Mouse (Mus musculus) liver, embryonic 14.5 days (tissue): ENCODE measurements around the gene Lhfpl3. TPM values are rescaled to one million over a fixed set of nuclear protein-coding genes. Genes with fewer than 3 reads are reported as not detected.

Source experiments
- ATAC-seq: fragments of 200-750 bp; cut with Nextera tagmentation; 2 replicates; pipeline ENCODE4 v1.8.0; 2017; ENCODE audit warnings: moderate number of reproducible peaks, mild to moderate bottlenecking, moderate library complexity; ENCODE audit not compliant: insufficient read depth
- DNase-seq, 3 experiments: peaks; one replicate each; pipeline ENCODE4 v3.0.0-alpha.2; 2012 to 2013; ENCODE audit warnings: low read depth in 3 of 3, low spot score in 3 of 3
- H3K27ac ChIP-seq: fragments of 300-500 bp; sonication (generic); 2 replicates; pipeline ENCODE4 v1.5.1; 2014; ENCODE audit warnings: moderate library complexity, mild to moderate bottlenecking, control low read depth, inconsistent platforms
- H3K27me3 ChIP-seq: fragments of 300-500 bp; sonication (generic); 2 replicates; pipeline ENCODE4 v1.6.1; 2014; ENCODE audit warnings: mild to moderate bottlenecking, low read length, moderate library complexity; ENCODE audit not compliant: control insufficient read depth, insufficient read depth
- H3K36me3 ChIP-seq: fragments of 300-500 bp; sonication (generic); replicated peaks from 2 replicates; pipeline ENCODE4 v1.6.1; 2014; ENCODE audit warnings: low read depth; ENCODE audit not compliant: control insufficient read depth, insufficient read depth
- H3K4me1 ChIP-seq, 2 experiments: fragments of 200-500 bp in 1 of 2; fragments of 300-500 bp in 1 of 2; sonication (generic) in 1 of 2; replicated peaks; 2 replicates each; pipeline ENCODE4 v1.6.1; 2012 to 2014; ENCODE audit warnings: antibody characterized with exemption in 1 of 2, inconsistent platforms in 1 of 2, low read length in 1 of 2; ENCODE audit not compliant: control insufficient read depth in 2 of 2, insufficient read depth in 2 of 2
- H3K4me2 ChIP-seq: fragments of 300-500 bp; sonication (generic); 2 replicates; pipeline ENCODE4 v1.6.1; 2014; ENCODE audit warnings: low read depth, mild to moderate bottlenecking, control low read depth, moderate library complexity
- H3K4me3 ChIP-seq, 2 experiments: fragments of 200-500 bp in 1 of 2; fragments of 300-500 bp in 1 of 2; sonication (generic) in 1 of 2; 2 replicates each; pipeline ENCODE4 v1.5.1; 2012 to 2014; ENCODE audit warnings: low read depth in 2 of 2, low read length in 2 of 2, mild to moderate bottlenecking in 2 of 2, control low read depth in 1 of 2, inconsistent platforms in 1 of 2, moderate library complexity in 1 of 2; ENCODE audit not compliant: insufficient read depth in 1 of 2
- H3K9ac ChIP-seq: fragments of 300-500 bp; sonication (generic); replicated peaks from 2 replicates; pipeline ENCODE4 v1.6.1; 2014; ENCODE audit warnings: mild to moderate bottlenecking, control low read depth, moderate library complexity
- H3K9me3 ChIP-seq: fragments of 300-500 bp; sonication (generic); 2 replicates; pipeline ENCODE4 v1.6.1; 2016; ENCODE audit warnings: low read length, mixed read lengths; ENCODE audit not compliant: control insufficient read depth
- CTCF ChIP-seq: IDR thresholded peaks from 2 replicates; pipeline ENCODE4 v1.5.1; 2016; ENCODE audit warnings: antibody characterized with exemption, low read depth, control low read depth
- EP300 ChIP-seq: IDR thresholded peaks from 2 replicates; pipeline ENCODE4 v1.6.1; 2016; ENCODE audit warnings: antibody characterized with exemption, low read depth
- WGBS: fragments of 180-500 bp; shearing (Covaris S2); extraction: QIAGEN DNeasy Blood & Tissue Kit; methylation state at CpG from one replicate; pipeline ENCODE4 v1.1.7; 2014; ENCODE audit not compliant: insufficient replicate concordance; 5-methylcytosine and 5-hydroxymethylcytosine counted together
- polyA plus RNA-seq, 2 experiments: library from polyadenylated mRNA; depleted of rRNA in 1 of 2; stranded (reverse) in 1 of 2; unstranded in 1 of 2; fragments of >200 nt; fragmentation: Nextera tagmentation in 1 of 2; extraction: Ambion mirVana in 1 of 2; gene quantifications; 2 replicates each; pipeline versions ENCODE4 v1.2.1 to v1.2.3; 2012 to 2014

The Lhfpl3 gene
- polyA plus RNA-seq, 2 experiments = 0.01 TPM; not detected in 1

- WGBS = 46% methylated on average over 14 of the region's 14 CpGs
- H3K4me2 ChIP-seq = no peak overlapping the region
- no peaks in the 10 kb centered on the region for H3K9me3 ChIP-seq
- no peaks in the 10 kb centered on the region for H3K36me3 ChIP-seq
- TF ChIP-seq EP300 (no peak), CTCF (no peak)
- no peak for DNase-seq
- no peak overlapping the region for H3K4me3 ChIP-seq
- H3K27ac ChIP-seq = no peak overlapping the region
- H3K9ac ChIP-seq = no peak overlapping the region
- ATAC-seq = no peak
- H3K4me1 ChIP-seq = no peaks in the 10 kb centered on the region
- H3K27me3 ChIP-seq = no peaks in the 10 kb centered on the region
Observed at GRCm38 (mm10) chr5:22851572-22851971, 105.7 kb downstream of the Lhfpl3 start.

- H3K36me3 ChIP-seq = no peaks in the 10 kb centered on the region
- ATAC-seq = no peak
- no peak for TF ChIP-seq EP300
- TF ChIP-seq CTCF = no peak
- no peak overlapping the region for H3K4me2 ChIP-seq
- WGBS = 53% methylated on average over 2 of the region's 2 CpGs
- no peaks in the 10 kb centered on the region for H3K27me3 ChIP-seq
- H3K9me3 ChIP-seq = no peaks in the 10 kb centered on the region
- H3K27ac ChIP-seq = no peak overlapping the region
- no peak overlapping the region for H3K4me3 ChIP-seq
- H3K4me1 ChIP-seq = no peaks in the 10 kb centered on the region
- DNase-seq = no peak
- H3K9ac ChIP-seq = no peak overlapping the region
Observed at GRCm38 (mm10) chr5:22853503-22853902, 107.6 kb downstream of the Lhfpl3 start.

- ATAC-seq (no peak), DNase-seq (no peak)
- Histone ChIP-seq H3K27me3 (no peaks in the 10 kb centered on the region), H3K9ac (no peak overlapping the region), H3K4me2 (no peak overlapping the region), H3K4me3 (no peak overlapping the region), H3K9me3 (no peaks in the 10 kb centered on the region), H3K36me3 (no peaks in the 10 kb centered on the region), H3K4me1 (no peaks in the 10 kb centered on the region), H3K27ac (no peak overlapping the region)
- TF ChIP-seq EP300 = no peak
- no peak for TF ChIP-seq CTCF
- 32% methylated on average over 4 of the region's 4 CpGs for WGBS
Observed at GRCm38 (mm10) chr5:22856480-22856879, 110.6 kb downstream of the Lhfpl3 start.

- Histone ChIP-seq H3K4me3 (no peak overlapping the region), H3K9ac (no peak overlapping the region), H3K27ac (no peak overlapping the region), H3K4me1 (no peaks in the 10 kb centered on the region), H3K4me2 (no peak overlapping the region), H3K36me3 (no peaks in the 10 kb centered on the region), H3K9me3 (no peaks in the 10 kb centered on the region), H3K27me3 (no peaks in the 10 kb centered on the region)
- WGBS = 27% methylated on average over 1 of the region's 1 CpGs
- ATAC-seq = no peak
- DNase-seq = peak in 1 of 3 experiments; percentile 1
- TF ChIP-seq EP300 (no peak), CTCF (peak; percentile 19; the same call in 1 of the 2 replicates)
Observed at GRCm38 (mm10) chr5:22861399-22861798, 115.5 kb downstream of the Lhfpl3 start.

GRCm38 (mm10) chr5:22869031-22869430 is 123.2 kb downstream of the Lhfpl3 start:
- H3K4me3 ChIP-seq = no peak overlapping the region
- H3K27me3 ChIP-seq = no peaks in the 10 kb centered on the region
- no peak for ATAC-seq
- WGBS = 65% methylated on average over 5 of the region's 5 CpGs
- no peak for DNase-seq
- TF ChIP-seq EP300 (no peak), CTCF (no peak)
- no peaks in the 10 kb centered on the region for H3K4me1 ChIP-seq
- no peak overlapping the region for H3K9ac ChIP-seq
- H3K36me3 ChIP-seq = no peaks in the 10 kb centered on the region
- no peak overlapping the region for H3K27ac ChIP-seq
- H3K4me2 ChIP-seq = no peak overlapping the region
- H3K9me3 ChIP-seq = no peaks in the 10 kb centered on the region
